Mouse (Mus musculus) neutrophil, adult 59 days (primary cell): ENCODE data around the gene Fam227a. TPM values are rescaled to one million over a fixed set of nuclear protein-coding genes. Genes with fewer than 3 reads are reported as not detected.

Experiments used
- total RNA-seq, 2 experiments: library from RNA; stranded (reverse); gene quantifications; 1 replicate in 1 of 2; 2 replicates in 1 of 2; pipeline ENCODE4 v1.2.4; 2023

Gene Fam227a
- total RNA-seq = 1 to 10 TPM; 3.1 TPM

GRCm38 (mm10) chr15:79658531-79659375 lies at the start of gene Fam227a, which contains the start of gene Cby1:
Gene Fam227a (minus strand): TSS chr15:79658956.
Gene Cby1 (plus strand): TSS chr15:79659199.

GRCm38 (mm10) chr15:79690426-79691022 lies 31.8 kb upstream of the Fam227a start, which contains the start of gene Gtpbp1:
Gene Gtpbp1 (plus strand): TSS chr15:79690845.

GRCm38 (mm10) chr15:79687646-79688267 lies 29.0 kb upstream of the Fam227a start, which contains the start of gene Josd1:
Gene Josd1 (minus strand): TSS chr15:79687919.

GRCm38 (mm10) chr15:79670249-79670971 lies 11.7 kb upstream of the Fam227a start, which contains the start of gene Tomm22:
Gene Tomm22 (plus strand): TSS chr15:79670861.

GRCm38 (mm10) chr15:79604990-79605665 lies 53.6 kb downstream of the Fam227a start, which contains the start of gene Dmc1:
Gene Dmc1 (minus strand): TSS chr15:79605109.

Other genes starting within 250 kb of the Fam227a start
- 100 to 1,000 TPM; 101 to 115 TPM for gene Csnk1e, start 203.4 kb downstream of the Fam227a start, total RNA-seq
- not detected for gene Kcnj4, start 153.7 kb downstream of the Fam227a start, total RNA-seq
- not detected for gene Kdelr3, start 142.5 kb downstream of the Fam227a start, total RNA-seq
- 100 to 1,000 TPM; 173 to 204 TPM for gene Ddx17, start 112.2 kb downstream of the Fam227a start, total RNA-seq
- 1 to 10 TPM; 1.3 to 3.7 TPM for gene Dmc1, start 53.8 kb downstream of the Fam227a start, total RNA-seq
- gene Cby1, start 243 bp upstream of the Fam227a start, total RNA-seq = 10 to 100 TPM; 24.0 to 24.6 TPM
- 100 to 1,000 TPM; 101 to 111 TPM for gene Tomm22, start 11.9 kb upstream of the Fam227a start, total RNA-seq
- 10 to 100 TPM; 22.1 to 25.7 TPM for gene Josd1, start 29.0 kb upstream of the Fam227a start, total RNA-seq
- 100 to 1,000 TPM in 1 of 2 experiments, 10 to 100 TPM in 1; 98.1 to 101 TPM for gene Gtpbp1, start 31.9 kb upstream of the Fam227a start, total RNA-seq
- 100 to 1,000 TPM; 557 to 606 TPM for gene Sun2, start 83.6 kb upstream of the Fam227a start, total RNA-seq
- gene Dnal4, start 118.9 kb upstream of the Fam227a start, total RNA-seq = 10 to 100 TPM in 1 of 2 experiments, 1 to 10 TPM in 1; 9.4 to 10.9 TPM
- gene Nptxr, start 145.8 kb upstream of the Fam227a start, total RNA-seq = under 1 TPM; 0.07 to 0.44 TPM
- not detected for gene Npcd, start 175.3 kb upstream of the Fam227a start, total RNA-seq
- gene Cbx6, start 175.7 kb upstream of the Fam227a start, total RNA-seq = 1 to 10 TPM; 5.0 to 6.3 TPM
- gene Apobec3, start 232.7 kb upstream of the Fam227a start, total RNA-seq = 10 to 100 TPM; 57.3 to 57.8 TPM